Mouse (Mus musculus): Measurements from ENCODE around the gene Pcbp3. TPM values are rescaled to one million over a fixed set of nuclear protein-coding genes. Genes with fewer than 3 reads are reported as not detected.
A peak's percentile ranks its signal among the peaks of the same experiment; 100 is the strongest.
"Not testable (repeated sequence)": the region's sequence is repeated elsewhere in the genome, so short reads cannot be mapped to it uniquely, and the experiment has no call there.

The Pcbp3 gene
- polyA plus RNA-seq, 1 experiment from 2014 or later, result 30.6 TPM

- 89% methylated on average over 4 of the region's 4 CpGs for WGBS
- no peak overlapping the region for H3K4me2 ChIP-seq (replicated peaks; ENCODE audit: low read depth, low read length)
- H3K27ac ChIP-seq (ENCODE audit: low read depth, low read length), result no peak overlapping the region
- DNase-seq (ENCODE audit: low spot score) (no peak), ATAC-seq (ENCODE audit: low FRiP score) (no peak)
- H3K9ac ChIP-seq (ENCODE audit: low read depth, low read length), result no peak overlapping the region
- H3K36me3 ChIP-seq (ENCODE audit: control insufficient read depth, insufficient read depth, low read length), result no peaks in the 10 kb centered on the region
- no peaks in the 10 kb centered on the region for H3K4me1 ChIP-seq (replicated peaks; ENCODE audit: control insufficient read depth, insufficient read depth, low read length)
- H3K27me3 ChIP-seq (ENCODE audit: control insufficient read depth, insufficient read depth, low read length), result no peaks in the 10 kb centered on the region
- H3K4me3 ChIP-seq (ENCODE audit: low read depth, low read length), result no peak overlapping the region
- H3K9me3 ChIP-seq (ENCODE audit: control insufficient read depth, low read length), result no peaks in the 10 kb centered on the region
Observed at GRCm38 (mm10) chr10:76764927-76765326, 196.8 kb downstream of the Pcbp3 start.

- no peak overlapping the region for H3K27ac ChIP-seq (ENCODE audit: low read depth, low read length)
- no peak for ATAC-seq (ENCODE audit: low FRiP score)
- H3K36me3 ChIP-seq (ENCODE audit: control insufficient read depth, insufficient read depth, low read length), result no peaks in the 10 kb centered on the region
- H3K9me3 ChIP-seq (ENCODE audit: control insufficient read depth, low read length), result no peaks in the 10 kb centered on the region
- H3K27me3 ChIP-seq (ENCODE audit: control insufficient read depth, insufficient read depth, low read length), result no peaks in the 10 kb centered on the region
- H3K4me2 ChIP-seq (replicated peaks; ENCODE audit: low read depth, low read length), result no peak overlapping the region
- H3K9ac ChIP-seq (ENCODE audit: low read depth, low read length), result no peak overlapping the region
- no peak for DNase-seq (ENCODE audit: low spot score)
- H3K4me3 ChIP-seq (ENCODE audit: low read depth, low read length), result no peak overlapping the region
- H3K4me1 ChIP-seq (replicated peaks; ENCODE audit: control insufficient read depth, insufficient read depth, low read length), result no peaks in the 10 kb centered on the region
- WGBS, result 95% methylated on average over 12 of the region's 12 CpGs
Observed at GRCm38 (mm10) chr10:76763016-76763415, 198.7 kb downstream of the Pcbp3 start.

GRCm38 (mm10) chr10:76762411-76762810, 199.3 kb downstream of the Pcbp3 start:
- no peaks in the 10 kb centered on the region for H3K27me3 ChIP-seq (ENCODE audit: control insufficient read depth, insufficient read depth, low read length)
- 96% methylated on average over 7 of the region's 7 CpGs for WGBS
- no peaks in the 10 kb centered on the region for H3K9me3 ChIP-seq (ENCODE audit: control insufficient read depth, low read length)
- no peaks in the 10 kb centered on the region for H3K4me1 ChIP-seq (replicated peaks; ENCODE audit: control insufficient read depth, insufficient read depth, low read length)
- H3K4me3 ChIP-seq (ENCODE audit: low read depth, low read length), result no peak overlapping the region
- no peak for ATAC-seq (ENCODE audit: low FRiP score)
- no peak overlapping the region for H3K9ac ChIP-seq (ENCODE audit: low read depth, low read length)
- no peak overlapping the region for H3K4me2 ChIP-seq (replicated peaks; ENCODE audit: low read depth, low read length)
- no peak overlapping the region for H3K27ac ChIP-seq (ENCODE audit: low read depth, low read length)
- H3K36me3 ChIP-seq (ENCODE audit: control insufficient read depth, insufficient read depth, low read length), result no peaks in the 10 kb centered on the region
- no peak for DNase-seq (ENCODE audit: low spot score)

- Histone ChIP-seq H3K4me2 (replicated peaks; ENCODE audit: low read depth, low read length) (no peak overlapping the region), H3K9me3 (ENCODE audit: control insufficient read depth, low read length) (no peaks in the 10 kb centered on the region), H3K36me3 (ENCODE audit: control insufficient read depth, insufficient read depth, low read length) (no peaks in the 10 kb centered on the region)
Observed at GRCm38 (mm10) chr10:76759878-76760277, 201.8 kb downstream of the Pcbp3 start.

GRCm38 (mm10) chr10:76753640-76754039, 208.0 kb downstream of the Pcbp3 start:
- no peak overlapping the region for H3K27ac ChIP-seq (ENCODE audit: low read depth, low read length)
- H3K4me3 ChIP-seq (ENCODE audit: low read depth, low read length), result no peak overlapping the region
- H3K36me3 ChIP-seq (ENCODE audit: control insufficient read depth, insufficient read depth, low read length), result no peaks in the 10 kb centered on the region
- ATAC-seq (ENCODE audit: low FRiP score) (no peak), DNase-seq (ENCODE audit: low spot score) (no peak)
- 85% methylated on average over 3 of the region's 3 CpGs for WGBS
- no peaks in the 10 kb centered on the region for H3K4me1 ChIP-seq (replicated peaks; ENCODE audit: control insufficient read depth, insufficient read depth, low read length)
- H3K9ac ChIP-seq (ENCODE audit: low read depth, low read length), result no peak overlapping the region
- H3K4me2 ChIP-seq (replicated peaks; ENCODE audit: low read depth, low read length), result no peak overlapping the region
- no peaks in the 10 kb centered on the region for H3K27me3 ChIP-seq (ENCODE audit: control insufficient read depth, insufficient read depth, low read length)
- no peaks in the 10 kb centered on the region for H3K9me3 ChIP-seq (ENCODE audit: control insufficient read depth, low read length)

More at GRCm38 (mm10) chr10:76759878-76760277, 201.8 kb downstream of the Pcbp3 start:
- Histone ChIP-seq H3K27me3 (ENCODE audit: control insufficient read depth, insufficient read depth, low read length) (no peaks in the 10 kb centered on the region), H3K27ac (ENCODE audit: low read depth, low read length) (no peak overlapping the region), H3K9ac (ENCODE audit: low read depth, low read length) (no peak overlapping the region), H3K4me1 (replicated peaks; ENCODE audit: control insufficient read depth, insufficient read depth, low read length) (no peaks in the 10 kb centered on the region), H3K4me3 (ENCODE audit: low read depth, low read length) (no peak overlapping the region)
- DNase-seq (ENCODE audit: low spot score) (no peak), ATAC-seq (ENCODE audit: low FRiP score) (no peak)
- 92% methylated on average over 5 of the region's 5 CpGs for WGBS

- not testable (repeated sequence) for H3K27ac ChIP-seq (ENCODE audit: low read depth, low read length); H3K4me1 ChIP-seq (replicated peaks; ENCODE audit: control insufficient read depth, insufficient read depth, low read length); H3K4me3 ChIP-seq (ENCODE audit: low read depth, low read length); H3K27me3 ChIP-seq (ENCODE audit: control insufficient read depth, insufficient read depth, low read length); H3K4me2 ChIP-seq (replicated peaks; ENCODE audit: low read depth, low read length); ATAC-seq (ENCODE audit: low FRiP score); H3K36me3 ChIP-seq (ENCODE audit: control insufficient read depth, insufficient read depth, low read length); DNase-seq (ENCODE audit: low spot score); H3K9ac ChIP-seq (ENCODE audit: low read depth, low read length); H3K9me3 ChIP-seq (ENCODE audit: control insufficient read depth, low read length)
- WGBS, result 66% methylated on average over 11 of the region's 11 CpGs
Observed at GRCm38 (mm10) chr10:76744267-76744666, 217.4 kb downstream of the Pcbp3 start.

- no peak overlapping the region for H3K4me2 ChIP-seq (replicated peaks; ENCODE audit: low read depth, low read length)
- WGBS, result 76% methylated on average over 8 of the region's 8 CpGs
- H3K9ac ChIP-seq (ENCODE audit: low read depth, low read length), result no peak overlapping the region
- DNase-seq (ENCODE audit: low spot score), result no peak
- H3K9me3 ChIP-seq (ENCODE audit: control insufficient read depth, low read length), result no peaks in the 10 kb centered on the region
- no peaks in the 10 kb centered on the region for H3K27me3 ChIP-seq (ENCODE audit: control insufficient read depth, insufficient read depth, low read length)
- H3K27ac ChIP-seq (ENCODE audit: low read depth, low read length), result no peak overlapping the region
- H3K4me1 ChIP-seq (replicated peaks; ENCODE audit: control insufficient read depth, insufficient read depth, low read length), result peaks cover 3% of the 10 kb centered on the region; the same call in 1 of the 2 replicates
- no peaks in the 10 kb centered on the region for H3K36me3 ChIP-seq (ENCODE audit: control insufficient read depth, insufficient read depth, low read length)
- no peak overlapping the region for H3K4me3 ChIP-seq (ENCODE audit: low read depth, low read length)
- no peak for ATAC-seq (ENCODE audit: low FRiP score)
Observed at GRCm38 (mm10) chr10:76736764-76737163, 224.9 kb downstream of the Pcbp3 start.

GRCm38 (mm10) chr10:76734979-76735378, 226.7 kb downstream of the Pcbp3 start:
- H3K4me3 ChIP-seq (ENCODE audit: low read depth, low read length), result no peak overlapping the region
- no peak overlapping the region for H3K4me2 ChIP-seq (replicated peaks; ENCODE audit: low read depth, low read length)
- no peak overlapping the region for H3K27ac ChIP-seq (ENCODE audit: low read depth, low read length)
- no peaks in the 10 kb centered on the region for H3K27me3 ChIP-seq (ENCODE audit: control insufficient read depth, insufficient read depth, low read length)
- no peak overlapping the region for H3K9ac ChIP-seq (ENCODE audit: low read depth, low read length)
- H3K4me1 ChIP-seq (replicated peaks; ENCODE audit: control insufficient read depth, insufficient read depth, low read length), result peaks cover 3% of the 10 kb centered on the region; the same call in 1 of the 2 replicates
- peak; percentile 69 for ATAC-seq (ENCODE audit: low FRiP score)
- WGBS, result 4% methylated on average over 4 of the region's 4 CpGs
- no peaks in the 10 kb centered on the region for H3K36me3 ChIP-seq (ENCODE audit: control insufficient read depth, insufficient read depth, low read length)
- H3K9me3 ChIP-seq (ENCODE audit: control insufficient read depth, low read length), result no peaks in the 10 kb centered on the region
- DNase-seq (ENCODE audit: low spot score), result peak; percentile 90

- WGBS, result 49% methylated on average over 3 of the region's 3 CpGs
- ATAC-seq (ENCODE audit: low FRiP score) (peak; percentile 22; the same call in 1 of the 2 replicates), DNase-seq (ENCODE audit: low spot score) (no peak)
- Histone ChIP-seq H3K27me3 (ENCODE audit: control insufficient read depth, insufficient read depth, low read length) (no peaks in the 10 kb centered on the region), H3K9me3 (ENCODE audit: control insufficient read depth, low read length) (no peaks in the 10 kb centered on the region), H3K9ac (ENCODE audit: low read depth, low read length) (peak overlapping the region; percentile 28; the same call in 1 of the 2 replicates), H3K4me3 (ENCODE audit: low read depth, low read length) (no peak overlapping the region), H3K36me3 (ENCODE audit: control insufficient read depth, insufficient read depth, low read length) (no peaks in the 10 kb centered on the region), H3K4me1 (replicated peaks; ENCODE audit: control insufficient read depth, insufficient read depth, low read length) (peaks cover 3% of the 10 kb centered on the region; the same call in 1 of the 2 replicates), H3K27ac (ENCODE audit: low read depth, low read length) (no peak overlapping the region), H3K4me2 (replicated peaks; ENCODE audit: low read depth, low read length) (no peak overlapping the region)
Observed at GRCm38 (mm10) chr10:76733677-76734068, 228.0 kb downstream of the Pcbp3 start.
